Mouse (Mus musculus) neural tube, embryonic 11.5 days (tissue): ENCODE data around the gene Plekhm1. TPM values are rescaled to one million over a fixed set of nuclear protein-coding genes. Genes with fewer than 3 reads are reported as not detected.

Source experiments
- ATAC-seq: fragments of 200-750 bp; cut with Nextera tagmentation; 2 replicates; pipeline ENCODE4 v1.8.0; 2017; ENCODE audit warnings: moderate number of reproducible peaks, mild to moderate bottlenecking, moderate TSS enrichment, moderate library complexity; ENCODE audit not compliant: insufficient read depth, low FRiP score, low TSS enrichment
- DNase-seq: peaks from one replicate; pipeline ENCODE4 v3.0.0-alpha.2; 2015; ENCODE audit warnings: low spot score
- H3K27ac ChIP-seq: fragments of 300-500 bp; sonication (generic); 2 replicates; pipeline ENCODE4 v1.5.1; 2014; ENCODE audit warnings: low read depth, mild to moderate bottlenecking, low read length
- H3K27me3 ChIP-seq: fragments of 300-500 bp; sonication (generic); 2 replicates; pipeline ENCODE4 v1.6.1; 2014; ENCODE audit warnings: mild to moderate bottlenecking, low read length, mixed read lengths; ENCODE audit not compliant: control insufficient read depth, insufficient read depth
- H3K36me3 ChIP-seq: fragments of 300-500 bp; sonication (generic); 2 replicates; pipeline ENCODE4 v1.6.1; 2014; ENCODE audit warnings: mild to moderate bottlenecking, low read length, moderate library complexity, mixed read lengths; ENCODE audit not compliant: control insufficient read depth, insufficient read depth
- H3K4me1 ChIP-seq: fragments of 300-500 bp; sonication (generic); 2 replicates; pipeline ENCODE4 v1.6.1; 2014; ENCODE audit warnings: low read length, mixed read lengths; ENCODE audit not compliant: control insufficient read depth, insufficient read depth
- H3K4me2 ChIP-seq: fragments of 300-500 bp; sonication (generic); 2 replicates; pipeline ENCODE4 v1.6.1; 2014; ENCODE audit warnings: low read depth, mild to moderate bottlenecking, moderate library complexity
- H3K4me3 ChIP-seq: fragments of 300-500 bp; sonication (generic); 2 replicates; pipeline ENCODE4 v1.5.1; 2014; ENCODE audit warnings: low read depth, low read length
- H3K9ac ChIP-seq: fragments of 300-500 bp; sonication (generic); 2 replicates; pipeline ENCODE4 v1.6.1; 2014; ENCODE audit warnings: mild to moderate bottlenecking, low read length
- H3K9me3 ChIP-seq: fragments of 300-500 bp; sonication (generic); 2 replicates; pipeline ENCODE4 v1.6.1; 2016; ENCODE audit warnings: low read length; ENCODE audit not compliant: control insufficient read depth
- WGBS: fragments of 180-500 bp; shearing (Covaris S2); extraction: QIAGEN DNeasy Blood & Tissue Kit; methylation state at CpG from one replicate; pipeline ENCODE4 v1.1.7; 2014; 5-methylcytosine and 5-hydroxymethylcytosine counted together
- polyA plus RNA-seq: library from polyadenylated mRNA; unstranded; fragments of >200 nt; fragmentation: Nextera tagmentation; extraction: Ambion mirVana; gene quantifications from 2 replicates; pipeline ENCODE4 v1.2.1, GENCODE M21; 2014

The Plekhm1 gene
- polyA plus RNA-seq, 1 experiment from 2014 or later = 10.5 TPM

DNA sequence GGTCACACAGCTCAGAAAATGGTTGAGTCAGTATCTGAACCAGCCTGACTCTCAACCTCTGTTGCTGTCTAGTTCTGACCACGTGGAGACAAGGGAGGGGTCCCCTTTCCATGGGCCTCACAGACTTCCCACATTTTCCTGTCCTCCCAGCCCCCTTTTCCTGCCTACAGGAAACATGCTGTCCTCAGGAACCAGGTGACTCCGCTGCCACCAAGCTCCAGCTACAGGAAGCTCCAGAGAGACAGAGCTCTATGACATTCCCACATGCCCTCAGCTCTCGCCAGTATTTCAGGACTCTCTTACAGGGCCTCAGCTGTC lies 41.3 kb downstream of the Plekhm1 start:
- H3K36me3 ChIP-seq = peaks cover 3% of the 10 kb centered on the region; the same call in 1 of the 2 replicates
- no peak overlapping the region for H3K9ac ChIP-seq

DNA sequence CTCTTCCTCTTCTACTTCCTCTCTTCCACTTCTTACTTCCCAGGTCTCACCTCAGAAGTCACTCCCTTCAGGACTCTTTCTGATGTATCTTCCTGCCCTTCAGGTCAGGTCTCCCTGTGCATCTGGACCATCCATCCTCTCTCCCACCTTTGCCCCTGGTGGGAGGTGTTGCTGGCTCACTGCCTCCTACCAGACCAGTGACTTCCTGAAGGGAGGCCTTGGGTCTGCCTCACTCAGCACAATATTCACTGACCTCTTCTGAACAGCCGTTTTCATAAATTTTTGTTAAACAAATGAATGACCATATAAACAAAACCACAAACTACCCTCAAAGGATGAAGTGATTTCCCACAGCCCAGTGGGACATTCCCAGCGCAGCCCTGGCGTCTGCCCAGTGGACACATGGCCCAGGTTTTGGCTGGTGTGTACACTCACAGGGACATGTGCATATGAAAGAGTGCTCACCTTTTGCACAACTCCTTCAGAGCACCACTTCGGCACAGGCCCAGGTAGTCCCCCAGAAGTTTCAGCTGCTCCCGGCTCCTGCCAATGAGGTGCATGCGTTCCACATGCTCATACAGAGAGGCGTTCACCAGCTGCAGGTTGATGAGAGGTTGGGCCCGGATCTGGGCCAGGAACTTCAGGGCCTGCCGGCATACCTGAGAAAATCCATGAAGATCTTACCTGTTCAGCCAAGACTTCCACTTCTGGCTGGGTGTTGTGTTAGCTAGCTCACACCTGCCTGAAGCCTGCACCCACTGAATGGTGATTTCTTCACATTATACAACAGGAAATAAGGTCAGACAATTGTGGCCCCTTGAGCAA lies 41.9 kb downstream of the Plekhm1 start:
- H3K9ac ChIP-seq = no peak overlapping the region
- H3K4me2 ChIP-seq = no peak overlapping the region
- no peaks in the 10 kb centered on the region for H3K27me3 ChIP-seq
- no peaks in the 10 kb centered on the region for H3K9me3 ChIP-seq
- ATAC-seq = no peak
- H3K36me3 ChIP-seq = peaks cover 3% of the 10 kb centered on the region; the same call in 1 of the 2 replicates
- no peak overlapping the region for H3K27ac ChIP-seq
- no peak overlapping the region for H3K4me3 ChIP-seq
- no peak for DNase-seq
- no peaks in the 10 kb centered on the region for H3K4me1 ChIP-seq
- 91% methylated on average over 9 of the region's 9 CpGs for WGBS

More for the DNA sequence above, 41.3 kb downstream of the Plekhm1 start:
- Histone ChIP-seq H3K9me3 (no peaks in the 10 kb centered on the region), H3K4me1 (no peaks in the 10 kb centered on the region), H3K4me2 (no peak overlapping the region), H3K27me3 (no peaks in the 10 kb centered on the region), H3K4me3 (no peak overlapping the region), H3K27ac (no peak overlapping the region)
- ATAC-seq (no peak), DNase-seq (no peak)
- 92% methylated on average over 3 of the region's 3 CpGs for WGBS

DNA sequence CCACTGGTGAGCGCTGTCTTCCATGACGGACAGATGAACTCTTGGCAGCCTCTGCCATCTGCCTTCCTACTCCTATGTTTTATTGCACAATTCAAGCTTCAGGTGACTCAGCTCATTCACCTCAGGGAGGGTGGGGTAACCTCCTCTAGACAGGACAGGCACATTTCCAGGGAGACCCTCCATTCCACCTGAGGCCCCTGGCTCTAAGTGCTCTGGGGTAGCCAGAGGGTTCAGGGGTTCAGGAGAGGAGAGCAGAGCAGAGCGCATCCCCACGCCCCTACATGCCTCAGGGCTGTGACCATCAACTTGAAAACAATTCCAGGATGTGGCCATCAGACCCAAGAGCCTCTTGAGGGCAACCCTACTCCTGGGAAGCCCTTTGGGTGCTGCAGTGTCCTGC lies 47.0 kb downstream of the Plekhm1 start:
- H3K27ac ChIP-seq = no peak overlapping the region
- H3K9ac ChIP-seq = no peak overlapping the region
- H3K4me3 ChIP-seq = no peak overlapping the region
- ATAC-seq = no peak
- DNase-seq = no peak
- no peak overlapping the region for H3K4me2 ChIP-seq
- H3K9me3 ChIP-seq = no peaks in the 10 kb centered on the region
- no peaks in the 10 kb centered on the region; the same call in 1 of the 2 replicates for H3K36me3 ChIP-seq
- WGBS = 93% methylated on average over 4 of the region's 4 CpGs
- peaks cover 10% of the 10 kb centered on the region for H3K4me1 ChIP-seq
- peaks cover 39% of the 10 kb centered on the region for H3K27me3 ChIP-seq

DNA sequence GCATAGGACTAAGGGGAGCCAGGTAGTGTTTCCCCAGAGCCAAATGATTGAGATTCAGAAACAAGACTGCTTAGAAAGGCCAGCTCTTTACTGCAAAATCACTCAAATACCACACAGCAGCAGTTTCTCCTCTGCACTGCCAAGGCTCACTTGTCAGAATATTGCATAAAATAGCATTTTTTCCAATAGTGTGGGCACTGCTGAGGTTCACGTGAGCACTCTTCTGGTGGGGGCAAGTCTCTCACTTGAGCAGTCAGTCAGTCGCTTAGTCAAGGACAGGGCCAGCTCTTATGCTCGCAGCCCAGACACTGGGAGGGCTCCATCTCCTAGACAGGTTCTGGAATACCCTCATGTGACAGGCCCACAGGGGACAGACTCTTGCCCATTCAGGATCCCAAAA lies 47.5 kb downstream of the Plekhm1 start:
- Histone ChIP-seq H3K9me3 (no peaks in the 10 kb centered on the region), H3K4me2 (no peak overlapping the region), H3K36me3 (no peaks in the 10 kb centered on the region; the same call in 1 of the 2 replicates), H3K27me3 (peaks cover 44% of the 10 kb centered on the region), H3K27ac (no peak overlapping the region), H3K9ac (no peak overlapping the region), H3K4me3 (no peak overlapping the region), H3K4me1 (peaks cover 10% of the 10 kb centered on the region)
- ATAC-seq (no peak), DNase-seq (no peak)
- 89% methylated on average over 3 of the region's 3 CpGs for WGBS

DNA sequence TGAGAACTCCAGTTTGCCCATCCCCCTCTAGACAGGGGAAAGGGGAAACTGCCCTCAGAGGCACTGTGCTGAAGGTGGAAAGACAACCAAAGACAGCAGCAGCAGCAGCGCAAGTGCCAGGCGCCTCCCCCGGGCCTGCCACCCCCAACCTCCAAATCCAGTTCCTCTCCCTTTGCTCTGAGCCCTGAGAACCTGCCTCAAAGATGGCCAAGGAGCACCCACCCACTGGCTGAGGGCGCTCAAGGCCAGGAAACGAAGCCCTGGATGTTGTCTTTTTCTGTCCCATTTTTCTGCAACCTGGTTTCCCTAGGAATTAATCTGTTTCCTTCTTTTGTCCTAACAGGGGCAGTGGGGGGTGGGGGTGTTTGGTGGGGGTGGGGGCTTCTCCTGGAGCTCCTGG lies 48.2 kb downstream of the Plekhm1 start:
- no peak overlapping the region for H3K4me2 ChIP-seq
- no peak for ATAC-seq
- H3K27me3 ChIP-seq = peaks cover 50% of the 10 kb centered on the region

DNA sequence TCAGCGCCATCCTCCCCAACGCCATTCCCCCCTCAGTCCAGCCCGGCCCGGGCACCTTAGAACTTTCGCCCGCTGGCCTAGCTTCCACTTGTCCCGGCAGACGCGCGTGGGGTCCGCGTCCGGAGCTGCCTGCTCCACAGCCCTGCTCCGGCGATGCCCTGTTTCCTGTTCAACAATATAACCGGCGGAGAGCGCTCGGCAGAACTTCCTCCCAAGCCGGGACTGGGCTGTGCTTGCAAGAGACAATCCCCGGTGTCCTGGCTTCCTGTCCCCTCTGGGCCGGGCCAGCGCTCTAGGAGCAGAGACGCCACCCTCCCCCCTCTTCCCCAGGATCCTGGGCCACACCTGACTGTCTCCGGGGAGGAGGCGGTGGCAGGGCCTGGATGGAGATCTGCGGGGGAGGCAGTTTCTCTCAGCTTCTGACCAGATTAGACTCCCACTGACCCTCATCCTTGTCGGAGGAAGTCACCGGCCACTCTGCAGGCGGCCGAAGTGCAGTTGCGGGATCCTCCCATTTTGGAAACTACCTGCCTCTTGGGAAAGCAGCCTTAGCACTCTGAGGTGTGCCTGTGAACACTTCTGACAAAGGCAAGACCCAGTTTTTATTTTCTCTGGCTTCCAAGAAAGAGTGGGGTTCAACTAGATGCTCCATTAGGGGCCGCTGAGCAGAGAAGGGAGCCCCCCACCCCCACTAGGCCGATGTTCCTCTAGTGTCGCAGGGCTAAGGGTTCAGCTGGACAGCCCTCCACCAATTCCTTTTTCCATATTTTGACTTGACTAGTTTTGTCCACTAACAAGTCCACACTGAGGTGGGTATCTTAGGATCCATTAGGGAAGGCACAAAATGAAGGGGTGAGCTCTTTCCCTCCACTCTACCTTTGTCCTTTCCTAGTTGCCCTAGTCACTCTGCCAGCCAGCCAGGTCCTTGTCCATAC lies 49.0 kb downstream of the Plekhm1 start, which contains the start of gene Arhgap27:
TSS of gene Arhgap27 (minus strand) at position 479 of the 935 bp plus-strand sequence.
- H3K27ac ChIP-seq = no peak within 1 kb of the TSS

More for the DNA sequence above, 48.2 kb downstream of the Plekhm1 start:
- Histone ChIP-seq H3K9ac (no peak overlapping the region), H3K36me3 (no peaks in the 10 kb centered on the region), H3K4me3 (no peak overlapping the region), H3K27ac (no peak overlapping the region), H3K4me1 (peaks cover 10% of the 10 kb centered on the region), H3K9me3 (no peaks in the 10 kb centered on the region)
- no peak for DNase-seq
- WGBS = 53% methylated on average over 5 of the region's 5 CpGs

DNA sequence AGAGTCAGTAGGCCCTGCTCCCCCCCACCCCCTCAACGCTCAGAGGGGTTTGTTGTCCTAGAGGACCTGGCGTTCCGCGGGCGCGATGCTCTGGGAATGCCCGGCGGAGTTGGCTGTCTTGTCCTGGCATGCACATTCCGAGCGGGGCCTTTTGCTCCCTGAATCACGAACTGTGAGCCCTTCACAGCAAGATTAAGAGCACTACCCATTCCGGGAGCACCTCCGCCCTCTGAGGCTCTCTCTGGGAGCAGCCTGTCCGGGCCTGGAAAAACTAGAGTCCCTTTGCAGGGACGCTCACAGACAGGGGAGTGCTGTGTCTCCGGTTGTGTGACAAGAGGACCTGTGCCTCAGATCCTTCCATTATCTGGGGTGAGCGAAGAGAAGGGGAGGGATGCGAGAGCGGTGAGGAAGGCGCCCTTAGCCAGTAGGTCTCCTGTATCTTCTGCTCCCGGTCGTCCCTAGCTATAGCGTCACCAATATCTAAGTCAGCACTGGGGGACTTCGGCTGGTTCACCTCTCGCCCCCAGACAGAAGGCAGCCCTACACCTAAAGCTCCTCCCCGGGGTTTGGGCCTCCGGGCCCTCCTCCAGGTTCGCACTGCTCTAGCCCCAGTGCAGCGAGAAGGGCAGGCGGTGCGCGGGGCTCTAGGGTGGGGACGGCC lies 49.8 kb downstream of the Plekhm1 start:
- peak overlapping the region; percentile 7; the same call in 1 of the 2 replicates for H3K9ac ChIP-seq
- H3K9me3 ChIP-seq = no peaks in the 10 kb centered on the region
- peak overlapping the region; percentile 26 for H3K4me3 ChIP-seq
- under 1% methylated on average over 33 of the region's 33 CpGs for WGBS
- H3K27me3 ChIP-seq = peaks cover 58% of the 10 kb centered on the region
- H3K4me2 ChIP-seq = peak overlapping the region; percentile 46
- H3K36me3 ChIP-seq = no peaks in the 10 kb centered on the region
- peaks cover 10% of the 10 kb centered on the region for H3K4me1 ChIP-seq
- DNase-seq = no peak
- no peak overlapping the region for H3K27ac ChIP-seq
- no peak for ATAC-seq

More for the DNA sequence above, 49.0 kb downstream of the Plekhm1 start, which contains the start of gene Arhgap27:
- peaks cover 58% of the 10 kb centered on the region for H3K27me3 ChIP-seq
- H3K4me2 ChIP-seq = peak within 1 kb of the TSS; percentile 46
- H3K9me3 ChIP-seq = no peaks in the 10 kb centered on the region
- peak; percentile 44 for DNase-seq
- H3K4me3 ChIP-seq = peak within 1 kb of the TSS; percentile 26
- ATAC-seq = no peak
- H3K4me1 ChIP-seq = peaks cover 10% of the 10 kb centered on the region
- H3K9ac ChIP-seq = peak within 1 kb of the TSS; percentile 7; the same call in 1 of the 2 replicates
- no peaks in the 10 kb centered on the region for H3K36me3 ChIP-seq
- WGBS = 2% methylated on average over 34 of the region's 35 CpGs

DNA sequence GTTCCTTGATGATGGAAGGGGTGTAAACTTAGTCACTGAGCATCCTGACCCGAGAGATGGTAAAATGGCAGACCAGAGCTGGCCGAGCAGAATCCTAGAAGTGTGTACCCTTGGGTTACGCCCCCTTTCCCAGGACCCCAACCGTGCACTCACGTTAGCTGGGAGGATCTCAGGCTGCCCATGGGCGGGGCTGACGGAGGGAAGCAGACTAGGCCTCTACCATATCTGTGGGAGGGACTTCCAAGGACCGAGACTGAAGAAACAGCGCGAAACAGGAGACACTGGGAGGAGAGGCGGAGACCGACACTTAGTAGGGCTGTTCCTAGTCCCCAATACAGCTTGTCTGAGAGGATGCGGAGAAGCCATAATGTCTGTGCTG lies 50.4 kb downstream of the Plekhm1 start:
- Histone ChIP-seq H3K9ac (no peak overlapping the region), H3K27me3 (peaks cover 58% of the 10 kb centered on the region), H3K36me3 (no peaks in the 10 kb centered on the region), H3K9me3 (no peaks in the 10 kb centered on the region), H3K4me3 (peak overlapping the region; percentile 26), H3K27ac (no peak overlapping the region), H3K4me1 (peaks cover 10% of the 10 kb centered on the region), H3K4me2 (no peak overlapping the region)
- 2% methylated on average over 13 of the region's 13 CpGs for WGBS
- ATAC-seq (no peak), DNase-seq (peak; percentile 43)
